In genomic region chr3:91030161-91030560, GRCm38 (mm10) we compare ENCODE assay signal across 24 mouse cellular contexts.
DNase-seq lines count a peak whose midpoint lies in the region; ATAC-seq lines count a peak whose summit lies in the region.
"Had no signal": no experiment of that assay in that cellular context is flagged by ENCODE, and none has a peak within 500 bp of the region (broad histone marks: within the 10 kb centered on the region; RNA-seq: fewer than 3 reads in every experiment).

No protein-coding gene starts in this region.

- no peak overlapping the region for H3K9ac ChIP-seq in forebrain, embryonic 11.5 days (ENCODE audit: low read length)

- H3K27ac ChIP-seq in forebrain, embryonic 11.5 days (ENCODE audit: low read depth, low read length) = no peak overlapping the region

- no peaks in the 10 kb centered on the region for H3K27me3 ChIP-seq in forebrain, embryonic 11.5 days (ENCODE audit: control insufficient read depth, insufficient read depth, low read length)
- H3K27me3 ChIP-seq: CH12.LX, Patski had no signal

- DNase-seq in ES-CJ7 (ENCODE audit: low read depth, low spot score) = peak; percentile 72
- peak; percentile 93 for DNase-seq in R1 (ENCODE audit: low read depth, low spot score)
- peak; percentile 78 for DNase-seq in ZHBTc4 (ENCODE audit: low read depth, low spot score)
- no peak for DNase-seq in forebrain, embryonic 11.5 days (ENCODE audit: low spot score)
- DNase-seq in spleen, adult 12 weeks (ENCODE audit: low spot score) = no peak
- DNase-seq: adrenal gland, adult 2 months; adrenal gland, adult 8-10 months; adrenal gland, postnatal 10 days; adrenal gland, postnatal 14 days; adrenal gland, postnatal 25 days; adrenal gland, postnatal 36 days; B cell, adult 2 months; cerebellum, adult 11 months; cerebellum, adult 11-12 months; cerebellum, adult 18-20 months; cerebellum, adult 2 months; cerebellum, adult 8-10 months; cerebellum, adult 9-10 months had no signal

- H3K36me3 ChIP-seq in forebrain, embryonic 11.5 days (ENCODE audit: control insufficient read depth, insufficient read depth, low read length) = no peaks in the 10 kb centered on the region
- H3K36me3 ChIP-seq: G1E had no signal

- no peaks in the 10 kb centered on the region for H3K4me1 ChIP-seq in forebrain, embryonic 11.5 days (replicated peaks; ENCODE audit: control insufficient read depth, insufficient read depth, low read length)

- H3K4me3 ChIP-seq in forebrain, embryonic 11.5 days (ENCODE audit: low read depth, low read length) = no peak overlapping the region

- no peak for ATAC-seq in forebrain, embryonic 11.5 days (replicated peaks; ENCODE audit: low FRiP score)
- ATAC-seq in granulocyte monocyte progenitor cell, adult 5-6 weeks (replicated peaks; ENCODE audit: poor library complexity, severe bottlenecking) = no peak
- ATAC-seq: activated CD4-positive, CD25-positive, alpha-beta regulatory T cell, adult 4 months; CD4-positive, CD25-positive, alpha-beta regulatory T cell, adult 4 months; Patski had no signal

- 91% methylated on average over 1 of the region's 1 CpGs for WGBS in forebrain, embryonic 11.5 days

- H3K4me2 ChIP-seq in forebrain, embryonic 11.5 days (ENCODE audit: low read depth, low read length, severe bottlenecking) = no peak overlapping the region

- peaks cover 5% of the 10 kb centered on the region; the same call in 1 of the 2 replicates for H3K9me3 ChIP-seq in forebrain, embryonic 11.5 days (ENCODE audit: control insufficient read depth, low read length)
- H3K9me3 ChIP-seq: G1E had no signal

Comparison
In these comparisons a context has a peak if more than half of its experiments do, and no peak if none do; other contexts are left out.
1. DNase-seq: peak in ES-CJ7 (single experiment), R1 (single experiment) and ZHBTc4 (single experiment); none in forebrain, embryonic 11.5 days (single experiment) and spleen, adult 12 weeks (single experiment).